Mouse (Mus musculus): ENCODE data around the gene Olfr721-ps1. TPM values are rescaled to one million over a fixed set of nuclear protein-coding genes. Genes with fewer than 3 reads are reported as not detected.

Olfr721-ps1 gene
- polyA plus RNA-seq (2012; rRNA removed), result not detected in 2 replicates

DNA sequence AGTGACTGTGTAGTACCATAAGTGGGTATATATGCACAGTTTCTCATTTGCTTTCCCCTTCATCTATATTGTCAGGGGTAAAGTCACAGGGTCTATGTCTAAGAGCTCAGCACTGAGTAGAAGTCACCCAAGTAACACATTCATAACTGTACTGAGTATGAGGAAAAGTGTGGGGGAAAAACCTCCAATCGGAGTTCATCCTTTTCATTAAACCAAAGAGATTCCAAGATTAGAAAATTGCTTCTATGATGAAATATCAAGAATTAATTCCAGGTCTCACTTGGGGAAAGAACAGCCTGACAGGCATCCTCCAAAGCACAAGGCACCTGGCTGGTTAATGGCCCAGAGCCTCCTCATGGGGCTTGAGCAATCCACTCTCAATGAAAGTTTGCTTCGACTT, at the start of gene Olfr721-ps1:
TSS of gene Olfr721-ps1 (plus strand) at position 301 of the 400 bp plus-strand sequence.
- no peak for DNase-seq (ENCODE audit: low read depth)

DNA sequence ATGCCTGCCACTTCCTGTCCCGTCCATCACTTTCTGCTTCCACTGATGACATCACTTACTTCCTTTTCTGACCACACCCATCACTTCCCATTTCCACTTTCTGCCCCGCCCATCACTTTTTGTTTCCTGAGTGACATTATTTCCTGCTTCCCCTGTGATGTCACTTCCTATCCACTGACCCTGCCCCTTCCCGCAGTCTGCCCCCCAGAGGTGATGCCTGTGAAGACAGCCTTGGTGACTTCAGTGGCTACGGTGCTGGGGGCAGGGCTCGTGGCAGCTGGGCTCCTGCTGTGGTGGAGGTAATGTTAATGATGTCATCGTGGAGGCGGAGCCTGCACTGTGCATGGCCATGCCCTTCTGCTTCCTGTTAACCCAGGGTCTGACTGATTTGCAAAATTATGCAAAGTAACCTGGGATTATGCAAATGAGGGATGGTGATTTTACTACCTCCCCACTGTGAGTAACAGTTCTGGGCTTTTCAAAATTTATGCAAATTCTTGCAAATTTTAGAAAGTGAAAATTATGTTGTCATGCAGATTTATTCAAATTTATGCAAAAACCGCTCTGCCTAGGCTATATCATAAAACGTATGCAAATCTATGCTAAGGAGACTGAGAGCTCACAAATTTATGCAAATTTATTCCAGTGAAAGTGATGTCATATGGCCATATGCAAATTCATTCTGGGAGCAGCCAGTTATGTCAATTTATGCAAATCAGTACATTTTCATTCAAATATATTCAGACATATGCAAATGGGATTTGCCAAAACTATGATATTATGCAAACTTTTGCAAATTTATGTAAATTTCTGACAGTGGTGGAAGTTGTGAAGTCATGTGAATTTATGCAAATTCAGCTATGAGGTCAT, 49.1 kb upstream of the Olfr721-ps1 start:
- no peak for DNase-seq (ENCODE audit: low read depth)

DNA sequence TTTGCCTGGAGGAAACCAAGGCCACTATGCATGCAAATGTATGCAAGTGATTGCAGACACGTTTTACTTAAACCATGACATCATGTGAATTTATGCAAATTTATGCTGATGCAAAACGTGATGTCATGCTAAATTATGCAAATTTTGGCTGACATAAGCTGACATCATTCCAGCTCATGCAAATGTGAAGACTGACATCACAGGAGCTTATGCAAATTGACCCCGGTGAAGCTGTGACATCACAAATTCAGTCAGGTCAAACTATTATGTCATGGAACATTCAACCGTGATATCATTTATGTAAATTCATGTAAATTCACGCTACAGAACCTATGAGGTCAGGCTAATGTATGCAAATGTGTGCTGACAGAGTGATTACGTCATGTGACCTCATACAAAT, 48.5 kb upstream of the Olfr721-ps1 start:
- no peak for DNase-seq (ENCODE audit: low read depth)

DNA sequence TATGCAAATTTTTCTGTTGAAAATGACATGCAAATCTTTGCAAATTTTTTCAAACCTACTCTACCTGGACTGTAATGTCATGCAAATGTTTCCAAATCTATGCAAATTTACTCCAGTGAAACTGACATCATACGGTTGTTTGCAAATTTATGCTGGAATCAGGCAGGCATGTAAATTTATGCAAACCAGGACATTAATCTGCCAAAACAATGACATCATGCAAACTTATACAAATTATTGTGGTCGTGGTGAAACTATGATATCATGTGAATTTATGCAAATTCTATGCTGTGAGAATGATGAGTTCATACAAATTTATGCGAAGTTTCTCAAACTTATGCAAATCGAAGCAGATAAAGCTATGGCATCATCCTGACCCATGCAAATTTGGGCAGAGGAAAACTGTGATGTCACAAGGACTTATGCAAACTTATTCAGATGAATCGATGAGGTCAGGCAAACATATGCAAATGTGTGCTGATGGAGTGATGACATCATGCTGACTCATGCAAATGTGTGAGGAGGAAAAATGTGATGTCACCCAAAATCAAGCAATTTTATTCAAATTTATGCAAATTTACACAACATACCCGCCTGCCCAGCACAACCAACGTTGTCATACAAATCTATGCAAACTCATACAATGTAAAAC, 47.9 kb upstream of the Olfr721-ps1 start:
- DNase-seq (ENCODE audit: low read depth), result no peak

DNA sequence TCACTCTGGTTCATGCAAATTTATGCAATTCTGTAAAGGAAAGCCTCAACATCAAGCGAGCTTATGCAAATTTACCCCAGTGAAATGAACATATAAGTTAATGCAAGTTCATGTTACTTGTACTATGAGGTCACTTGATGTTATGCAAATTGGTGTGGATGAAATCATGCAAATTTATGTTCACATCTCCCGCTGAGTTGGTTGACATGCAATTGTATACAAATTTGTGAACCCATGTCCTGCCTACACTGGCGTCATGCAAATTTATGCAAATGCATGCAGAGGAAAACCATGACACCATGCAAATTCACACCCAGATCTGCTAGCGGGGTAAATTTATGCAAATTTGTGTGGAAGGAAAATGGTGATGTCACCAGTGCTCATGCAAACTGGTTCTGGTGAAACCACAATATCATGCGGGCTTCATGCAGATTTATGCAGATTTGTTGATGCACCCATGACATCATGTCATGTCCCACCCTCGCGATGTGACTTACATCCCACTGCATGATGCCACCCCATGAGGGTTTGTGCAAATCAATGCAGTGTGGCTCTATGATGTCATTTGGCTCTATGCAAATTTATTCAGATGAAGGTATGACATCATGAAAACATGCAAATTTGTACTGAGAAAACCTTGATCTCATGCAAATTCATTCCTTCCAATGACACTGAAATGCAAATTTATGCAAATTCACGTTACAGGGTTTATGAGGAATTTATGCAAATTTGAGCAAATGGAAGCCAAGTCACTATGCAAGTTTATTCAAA, 47.2 kb upstream of the Olfr721-ps1 start:
- no peak for DNase-seq (ENCODE audit: low read depth)

DNA sequence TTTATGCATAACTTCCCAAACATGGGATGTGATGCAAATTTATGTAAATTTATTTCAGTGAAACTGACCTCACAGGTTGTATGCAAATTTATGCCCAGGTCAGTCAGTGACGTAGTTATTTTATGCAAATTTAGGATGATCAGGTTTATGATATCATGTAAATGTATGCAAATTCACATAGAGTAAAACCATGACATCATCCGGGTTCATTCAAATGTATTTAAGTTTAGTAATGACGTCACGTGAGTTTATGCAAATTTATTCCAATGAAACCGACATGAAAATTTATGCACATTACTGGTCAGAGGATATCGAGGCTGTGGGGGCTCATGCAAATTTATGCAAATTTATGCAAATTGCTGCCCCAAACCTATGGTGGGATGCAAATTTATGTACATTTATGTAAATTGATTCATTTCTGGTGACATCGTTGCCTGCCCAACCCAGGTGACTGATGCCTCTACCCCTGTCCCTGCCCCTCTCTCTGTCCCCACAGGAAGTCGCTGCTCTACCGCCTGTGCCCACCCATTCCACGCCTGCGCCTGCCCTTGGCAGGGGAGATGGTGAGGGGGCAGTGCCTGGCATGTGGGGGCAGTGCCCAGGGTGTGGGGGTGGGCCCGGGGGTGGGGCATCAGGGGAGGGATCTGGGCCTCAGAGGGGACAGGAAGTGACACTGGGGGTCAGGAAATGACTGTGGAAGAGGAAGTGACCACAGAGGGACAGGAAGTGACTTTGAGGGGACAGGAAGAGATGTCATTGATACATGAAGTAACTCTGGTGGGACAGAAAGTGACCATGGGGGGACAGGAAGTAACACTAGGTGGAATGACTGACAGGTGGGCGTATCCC, 46.4 kb upstream of the Olfr721-ps1 start:
- no peak for DNase-seq (ENCODE audit: low read depth)

DNA sequence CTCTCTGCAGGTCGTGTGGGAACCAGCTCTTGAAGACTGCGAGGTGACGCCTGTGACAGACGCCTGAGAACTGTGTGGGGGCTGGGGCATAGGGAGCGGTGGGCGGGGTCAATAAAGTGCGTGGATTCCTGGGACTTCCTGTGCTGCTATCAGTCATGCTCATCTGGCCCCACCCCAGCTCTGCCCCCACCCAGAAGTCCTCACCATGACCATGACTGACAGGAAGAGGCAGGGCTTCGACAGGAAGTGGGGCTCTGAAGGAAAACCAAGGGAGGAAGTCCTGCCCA, 45.8 kb upstream of the Olfr721-ps1 start:
- DNase-seq (ENCODE audit: low read depth), result no peak

DNA sequence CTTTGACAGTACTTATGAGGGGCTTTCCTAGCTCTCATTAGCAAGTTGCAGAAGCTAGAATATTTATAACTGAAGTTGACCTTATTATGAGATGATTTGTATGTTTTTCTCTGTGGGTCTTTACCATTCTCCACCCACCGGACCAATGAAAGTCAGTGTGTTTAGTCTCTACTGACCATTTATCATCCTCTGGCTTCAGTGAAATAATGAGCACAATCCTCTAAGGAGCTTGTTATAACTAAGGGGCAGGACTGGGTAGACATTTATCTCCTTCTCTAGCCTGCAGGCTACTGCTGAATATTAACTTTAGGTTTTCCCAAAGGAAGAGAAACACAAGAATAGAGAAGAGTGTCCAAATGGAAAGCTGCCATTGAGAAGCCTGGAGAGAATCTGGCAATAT, 5.6 kb upstream of the Olfr721-ps1 start:
- no peak for DNase-seq (ENCODE audit: low read depth)

DNA sequence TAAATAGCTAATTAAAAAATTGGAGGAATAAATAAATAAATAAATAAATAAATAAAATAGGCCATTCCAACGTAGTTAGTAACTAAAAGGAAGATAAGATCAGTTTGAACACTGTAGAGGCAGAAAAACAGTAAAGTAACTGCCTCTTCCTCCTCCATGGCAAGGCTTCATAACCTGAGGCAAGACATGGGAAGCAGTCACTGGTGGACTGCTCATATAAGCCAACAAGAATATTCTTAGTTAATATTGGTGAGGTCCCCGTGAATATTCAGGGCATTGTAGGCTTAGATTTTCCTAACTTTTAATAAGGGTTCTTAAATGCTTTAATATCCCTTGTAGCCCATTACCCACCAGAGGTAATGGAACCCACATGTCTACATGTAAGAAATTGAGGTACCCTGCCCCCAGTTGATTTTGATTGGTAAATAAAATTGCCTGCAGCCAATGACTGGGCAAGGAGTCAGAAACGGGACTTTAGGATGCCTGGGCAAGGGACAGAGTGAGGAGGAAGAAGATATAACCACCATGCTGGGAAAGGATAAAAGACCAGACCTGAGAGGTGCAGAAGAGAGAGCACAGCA, 35.1 kb downstream of the Olfr721-ps1 start:
- DNase-seq (ENCODE audit: low read depth), result no peak

Other genes with a start within 250 kb of the Olfr721-ps1 start
- gene Olfr720, start 214.5 kb upstream of the Olfr721-ps1 start, polyA plus RNA-seq (2012; rRNA removed), result not detected in 2 replicates
- not detected in 2 replicates for gene Olfr31, start 78.5 kb upstream of the Olfr721-ps1 start, polyA plus RNA-seq (2012; rRNA removed)
- 26.8 and 29.7 TPM in 2 replicates for gene Il3ra, start 55.0 kb upstream of the Olfr721-ps1 start, polyA plus RNA-seq (2012; rRNA removed)